Mouse (Mus musculus) liver, adult 2 months (tissue): ENCODE results near the gene Dcaf11. TPM values are rescaled to one million over a fixed set of nuclear protein-coding genes. Genes with fewer than 3 reads are reported as not detected.

Experiments used
- DNase-seq: peaks from one replicate; pipeline ENCODE4 v3.0.0-alpha.2; 2011; ENCODE audit warnings: low read depth, low spot score; ENCODE audit errors: extremely low read depth
- H3K27ac ChIP-seq: fragments of 200-500 bp; replicated peaks from 2 replicates; pipeline ENCODE4 v1.5.1; 2012; ENCODE audit warnings: low read depth, mild to moderate bottlenecking, control low read depth, inconsistent platforms, low read length; ENCODE audit not compliant: insufficient read depth
- H3K27me3 ChIP-seq: fragments of 200-500 bp; 2 replicates; pipeline ENCODE4 v1.6.1; 2012; ENCODE audit warnings: mild to moderate bottlenecking, moderate library complexity, low read length, inconsistent platforms; ENCODE audit not compliant: control insufficient read depth, insufficient read depth
- H3K36me3 ChIP-seq: fragments of 200-500 bp; 2 replicates; pipeline ENCODE4 v1.6.1; 2012; ENCODE audit warnings: low read length, inconsistent platforms; ENCODE audit not compliant: control insufficient read depth, insufficient read depth
- H3K4me1 ChIP-seq: fragments of 200-500 bp; 2 replicates; pipeline ENCODE4 v1.6.1; 2011; ENCODE audit warnings: low read length; ENCODE audit not compliant: control insufficient read depth, insufficient read depth
- H3K4me3 ChIP-seq: fragments of 200-500 bp; 2 replicates; pipeline ENCODE4 v1.5.1; 2011; ENCODE audit warnings: low read depth, mild to moderate bottlenecking, control low read depth, low read length, moderate library complexity; ENCODE audit not compliant: insufficient read depth
- H3K79me2 ChIP-seq: fragments of 200-500 bp; 2 replicates; pipeline ENCODE4 v1.6.1; 2012; ENCODE audit warnings: inconsistent platforms, mild to moderate bottlenecking, low read length, moderate library complexity; ENCODE audit not compliant: control insufficient read depth, insufficient read depth
- H3K9ac ChIP-seq: fragments of 200-500 bp; 2 replicates; pipeline ENCODE4 v1.6.1; 2012; ENCODE audit warnings: low read depth, mild to moderate bottlenecking, control low read depth, inconsistent platforms, low read length
- CTCF ChIP-seq: fragments of 200-500 bp; IDR thresholded peaks from 2 replicates; pipeline ENCODE4 v1.5.1; 2011; ENCODE audit warnings: low read depth, low read length, control low read depth
- POLR2A ChIP-seq: fragments of 200-500 bp; IDR thresholded peaks from 2 replicates; pipeline ENCODE4 v1.6.1; 2011; ENCODE audit warnings: low read length, control low read depth; ENCODE audit not compliant: insufficient read depth; ENCODE audit errors: extremely low read depth
- WGBS: fragments of 180-500 bp; shearing (Covaris S2); methylation state at CpG from one replicate; pipeline ENCODE4 v1.1.7; 2018; 5-methylcytosine and 5-hydroxymethylcytosine counted together
- polyA plus RNA-seq: library from polyadenylated mRNA; depleted of rRNA; stranded (reverse); fragments of >200 nt; gene quantifications from 2 replicates; pipeline ENCODE4 v1.2.3, GENCODE M21; 2012
- total RNA-seq: library from RNA; depleted of rRNA; stranded (reverse); fragments of >200 nt; gene quantifications from 2 replicates; pipeline ENCODE4 v1.2.3, GENCODE M21; 2014

The Dcaf11 gene
- total and polyA plus RNA-seq, 2 experiments = 263 to 305 TPM

- H3K27ac ChIP-seq = no peak overlapping the region
- TF ChIP-seq POLR2A (no peak), CTCF (no peak)
- no peak overlapping the region for H3K9ac ChIP-seq
- no peak overlapping the region for H3K4me3 ChIP-seq
- peaks cover 39% of the 10 kb centered on the region for H3K36me3 ChIP-seq
- DNase-seq = no peak
- peaks cover 22% of the 10 kb centered on the region for H3K4me1 ChIP-seq
- H3K27me3 ChIP-seq = no peaks in the 10 kb centered on the region
- 91% methylated on average over 16 of the region's 16 CpGs for WGBS
- peaks cover 2% of the 10 kb centered on the region; the same call in 1 of the 2 replicates for H3K79me2 ChIP-seq
Measured at GRCm38 (mm10) chr14:55605743-55606459, 46.1 kb downstream of the Dcaf11 start.

- H3K36me3 ChIP-seq = peaks cover 35% of the 10 kb centered on the region
- 98% methylated on average over 6 of the region's 6 CpGs for WGBS
Measured at GRCm38 (mm10) chr14:55608339-55608738, 48.5 kb downstream of the Dcaf11 start.

GRCm38 (mm10) chr14:55613346-55613745 is 53.5 kb downstream of the Dcaf11 start:
- Histone ChIP-seq H3K4me3 (no peak overlapping the region), H3K79me2 (no peaks in the 10 kb centered on the region), H3K27ac (no peak overlapping the region), H3K4me1 (peaks cover 3% of the 10 kb centered on the region; the same call in 1 of the 2 replicates), H3K9ac (no peak overlapping the region), H3K36me3 (peaks cover 12% of the 10 kb centered on the region), H3K27me3 (no peaks in the 10 kb centered on the region)
- WGBS = 71% methylated on average over 6 of the region's 6 CpGs
- no peak for DNase-seq
- TF ChIP-seq CTCF (no peak), POLR2A (no peak)

More at GRCm38 (mm10) chr14:55608339-55608738, 48.5 kb downstream of the Dcaf11 start:
- no peaks in the 10 kb centered on the region for H3K27me3 ChIP-seq
- no peak overlapping the region for H3K4me3 ChIP-seq
- TF ChIP-seq POLR2A (no peak), CTCF (no peak)
- no peak overlapping the region for H3K27ac ChIP-seq
- no peaks in the 10 kb centered on the region; the same call in 1 of the 2 replicates for H3K79me2 ChIP-seq
- H3K9ac ChIP-seq = no peak overlapping the region
- peaks cover 14% of the 10 kb centered on the region for H3K4me1 ChIP-seq
- DNase-seq = no peak

- no peak for TF ChIP-seq POLR2A
- TF ChIP-seq CTCF = no peak
- 95% methylated on average over 7 of the region's 7 CpGs for WGBS
- Histone ChIP-seq H3K36me3 (peaks cover under 1% of the 10 kb centered on the region; the same call in 1 of the 2 replicates), H3K79me2 (no peaks in the 10 kb centered on the region), H3K4me1 (peaks cover 3% of the 10 kb centered on the region; the same call in 1 of the 2 replicates), H3K9ac (no peak overlapping the region), H3K27ac (no peak overlapping the region), H3K27me3 (no peaks in the 10 kb centered on the region), H3K4me3 (no peak overlapping the region)
- no peak for DNase-seq
Measured at GRCm38 (mm10) chr14:55614565-55615178, 54.9 kb downstream of the Dcaf11 start.

GRCm38 (mm10) chr14:55615876-55616275 is 56.1 kb downstream of the Dcaf11 start:
- TF ChIP-seq POLR2A (no peak), CTCF (no peak)
- DNase-seq = peak; percentile 81
- H3K27me3 ChIP-seq = no peaks in the 10 kb centered on the region
- no peaks in the 10 kb centered on the region for H3K79me2 ChIP-seq
- 21% methylated on average over 2 of the region's 2 CpGs for WGBS
- H3K9ac ChIP-seq = no peak overlapping the region
- no peaks in the 10 kb centered on the region for H3K36me3 ChIP-seq
- H3K4me3 ChIP-seq = no peak overlapping the region
- no peak overlapping the region; the same call in 1 of the 2 replicates for H3K27ac ChIP-seq
- peaks cover 3% of the 10 kb centered on the region; the same call in 1 of the 2 replicates for H3K4me1 ChIP-seq

- no peaks in the 10 kb centered on the region for H3K36me3 ChIP-seq
- DNase-seq = no peak
- H3K27me3 ChIP-seq = no peaks in the 10 kb centered on the region
- no peak overlapping the region for H3K4me3 ChIP-seq
- no peak overlapping the region for H3K9ac ChIP-seq
- peaks cover 3% of the 10 kb centered on the region; the same call in 1 of the 2 replicates for H3K4me1 ChIP-seq
- H3K79me2 ChIP-seq = no peaks in the 10 kb centered on the region
- TF ChIP-seq CTCF (no peak), POLR2A (no peak)
- WGBS = 78% methylated on average over 2 of the region's 2 CpGs
- H3K27ac ChIP-seq = no peak overlapping the region
Measured at GRCm38 (mm10) chr14:55616844-55617243, 57.0 kb downstream of the Dcaf11 start.
